Mouse (Mus musculus) liver, adult 2 months (tissue): ENCODE data around the gene Pla2g4b.

Source experiments
- CTCF ChIP-seq: fragments of 200-500 bp; IDR thresholded peaks from 2 replicates; pipeline ENCODE4 v1.5.1; 2011; ENCODE audit warnings: low read depth, low read length, control low read depth
- POLR2A ChIP-seq: fragments of 200-500 bp; IDR thresholded peaks from 2 replicates; pipeline ENCODE4 v1.6.1; 2011; ENCODE audit warnings: low read length, control low read depth; ENCODE audit not compliant: insufficient read depth; ENCODE audit errors: extremely low read depth

DNA sequence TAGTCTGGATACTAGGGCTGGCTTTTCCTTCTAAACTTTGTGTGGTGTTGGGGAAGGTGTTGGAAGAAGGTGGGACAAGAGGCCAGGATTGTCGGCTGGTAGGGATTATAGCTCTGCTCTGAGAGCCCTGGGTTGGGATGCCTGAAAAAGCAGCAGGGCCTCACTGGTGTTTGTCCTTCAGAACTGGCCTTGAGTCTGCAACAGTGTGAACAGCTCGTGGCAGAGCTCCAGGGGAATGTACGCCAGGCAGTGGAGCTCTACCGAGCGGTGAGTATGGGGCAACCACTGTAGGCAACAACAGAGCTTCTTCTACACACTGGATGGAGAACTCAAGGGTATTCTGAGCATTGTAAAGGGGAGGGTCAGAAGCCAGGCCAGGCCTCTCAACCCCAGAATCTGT lies 8.9 kb upstream of the Pla2g4b start:
- TF ChIP-seq POLR2A (no peak), CTCF (no peak)
